Mouse (Mus musculus): ENCODE results near the gene Myo6. TPM values are rescaled to one million over a fixed set of nuclear protein-coding genes. Genes with fewer than 3 reads are reported as not detected.

Gene Myo6
- polyA plus RNA-seq, 1 experiment from 2014 or later, result 15.2 TPM

GRCm38 (mm10) chr9:80241719-80242118 is 76.9 kb downstream of the Myo6 start:
- ATAC-seq (ENCODE audit: insufficient number of reproducible peaks, insufficient read depth, low FRiP score, low read depth), result no peak
- no peak overlapping the region for H3K4me2 ChIP-seq (ENCODE audit: low read length)
- WGBS, result 68% methylated on average over 6 of the region's 6 CpGs
- H3K36me3 ChIP-seq (ENCODE audit: control insufficient read depth, insufficient read depth, low read length), result peaks cover 10% of the 10 kb centered on the region; the same call in 1 of the 2 replicates
- no peaks in the 10 kb centered on the region for H3K4me1 ChIP-seq (ENCODE audit: control insufficient read depth in 2 of 2, insufficient read depth in 2 of 2, low read length in 2 of 2)
- no peak overlapping the region for H3K27ac ChIP-seq (replicated peaks in 1 of 2; ENCODE audit: control insufficient read depth in 1 of 2, insufficient read depth in 1 of 2, low read depth in 2 of 2, low read length in 2 of 2)
- H3K9me3 ChIP-seq (ENCODE audit: control insufficient read depth, low read length), result peaks cover 7% of the 10 kb centered on the region; the same call in 1 of the 2 replicates
- H3K9ac ChIP-seq (ENCODE audit: low read length), result no peak overlapping the region
- no peaks in the 10 kb centered on the region for H3K27me3 ChIP-seq (ENCODE audit: control insufficient read depth, insufficient read depth, low read length)
- H3K4me3 ChIP-seq (ENCODE audit: control insufficient read depth in 1 of 2, insufficient read depth in 1 of 2, low read depth in 1 of 2, low read length in 2 of 2), result no peak overlapping the region

DNA sequence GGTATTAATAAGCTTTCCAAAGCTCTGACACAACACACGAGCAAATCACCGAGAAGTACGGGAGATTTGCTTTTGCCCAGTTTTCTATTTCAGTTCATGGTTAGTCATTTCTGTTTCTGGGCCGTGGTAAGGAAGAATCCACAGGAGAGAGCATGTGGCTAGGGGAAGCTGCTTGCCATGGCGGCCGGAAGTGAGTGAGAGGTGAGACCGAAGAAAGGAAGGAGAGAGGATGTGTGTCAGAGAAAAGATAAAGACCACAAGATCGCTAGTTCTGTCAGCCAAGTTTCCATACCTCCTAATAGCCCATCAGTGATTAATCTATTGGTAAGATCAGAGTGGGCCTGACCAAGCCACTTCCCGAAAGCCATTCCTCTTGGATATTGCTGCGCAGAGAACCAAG is 87.3 kb downstream of the Myo6 start:
- 73% methylated on average over 10 of the region's 10 CpGs for WGBS
- Histone ChIP-seq H3K4me1 (ENCODE audit: control insufficient read depth in 2 of 2, insufficient read depth in 2 of 2, low read length in 2 of 2) (no peaks in the 10 kb centered on the region), H3K4me2 (ENCODE audit: low read length) (no peak overlapping the region), H3K9me3 (ENCODE audit: control insufficient read depth, low read length) (no peaks in the 10 kb centered on the region), H3K4me3 (ENCODE audit: control insufficient read depth in 1 of 2, insufficient read depth in 1 of 2, low read depth in 1 of 2, low read length in 2 of 2) (no peak overlapping the region), H3K9ac (ENCODE audit: low read length) (no peak overlapping the region), H3K27ac (replicated peaks in 1 of 2; ENCODE audit: control insufficient read depth in 1 of 2, insufficient read depth in 1 of 2, low read depth in 2 of 2, low read length in 2 of 2) (no peak overlapping the region), H3K36me3 (ENCODE audit: control insufficient read depth, insufficient read depth, low read length) (no peaks in the 10 kb centered on the region), H3K27me3 (ENCODE audit: control insufficient read depth, insufficient read depth, low read length) (no peaks in the 10 kb centered on the region)
- ATAC-seq (ENCODE audit: insufficient number of reproducible peaks, insufficient read depth, low FRiP score, low read depth), result no peak

- Histone ChIP-seq H3K9me3 (ENCODE audit: control insufficient read depth, low read length) (no peaks in the 10 kb centered on the region), H3K36me3 (ENCODE audit: control insufficient read depth, insufficient read depth, low read length) (no peaks in the 10 kb centered on the region), H3K27me3 (ENCODE audit: control insufficient read depth, insufficient read depth, low read length) (no peaks in the 10 kb centered on the region), H3K9ac (ENCODE audit: low read length) (no peak overlapping the region), H3K4me2 (ENCODE audit: low read length) (no peak overlapping the region), H3K27ac (replicated peaks in 1 of 2; ENCODE audit: control insufficient read depth in 1 of 2, insufficient read depth in 1 of 2, low read depth in 2 of 2, low read length in 2 of 2) (no peak overlapping the region), H3K4me1 (ENCODE audit: control insufficient read depth in 2 of 2, insufficient read depth in 2 of 2, low read length in 2 of 2) (no peaks in the 10 kb centered on the region), H3K4me3 (ENCODE audit: control insufficient read depth in 1 of 2, insufficient read depth in 1 of 2, low read depth in 1 of 2, low read length in 2 of 2) (no peak overlapping the region)
- 92% methylated on average over 9 of the region's 9 CpGs for WGBS
- no peak for ATAC-seq (ENCODE audit: insufficient number of reproducible peaks, insufficient read depth, low FRiP score, low read depth)
These were observed 88.4 kb downstream of the Myo6 start for GRCm38 (mm10) chr9:80253241-80253640.

GRCm38 (mm10) chr9:80256561-80256960 is 91.7 kb downstream of the Myo6 start:
- H3K9me3 ChIP-seq (ENCODE audit: control insufficient read depth, low read length), result no peaks in the 10 kb centered on the region
- no peak overlapping the region for H3K4me2 ChIP-seq (ENCODE audit: low read length)
- H3K4me3 ChIP-seq (ENCODE audit: control insufficient read depth in 1 of 2, insufficient read depth in 1 of 2, low read depth in 1 of 2, low read length in 2 of 2), result no peak overlapping the region
- H3K27me3 ChIP-seq (ENCODE audit: control insufficient read depth, insufficient read depth, low read length), result no peaks in the 10 kb centered on the region
- no peaks in the 10 kb centered on the region; a peak in 1 of 4 replicates for H3K4me1 ChIP-seq (ENCODE audit: control insufficient read depth in 2 of 2, insufficient read depth in 2 of 2, low read length in 2 of 2)
- no peak overlapping the region for H3K9ac ChIP-seq (ENCODE audit: low read length)
- ATAC-seq (ENCODE audit: insufficient number of reproducible peaks, insufficient read depth, low FRiP score, low read depth), result no peak
- 75% methylated on average over 2 of the region's 2 CpGs for WGBS
- no peak overlapping the region for H3K27ac ChIP-seq (replicated peaks in 1 of 2; ENCODE audit: control insufficient read depth in 1 of 2, insufficient read depth in 1 of 2, low read depth in 2 of 2, low read length in 2 of 2)
- H3K36me3 ChIP-seq (ENCODE audit: control insufficient read depth, insufficient read depth, low read length), result no peaks in the 10 kb centered on the region

GRCm38 (mm10) chr9:80258396-80258795 is 93.6 kb downstream of the Myo6 start:
- Histone ChIP-seq H3K4me2 (ENCODE audit: low read length) (no peak overlapping the region), H3K27ac (replicated peaks in 1 of 2; ENCODE audit: control insufficient read depth in 1 of 2, insufficient read depth in 1 of 2, low read depth in 2 of 2, low read length in 2 of 2) (no peak overlapping the region), H3K4me1 (ENCODE audit: control insufficient read depth in 2 of 2, insufficient read depth in 2 of 2, low read length in 2 of 2) (peaks cover 8 to 12% of the 10 kb centered on the region in 2 experiments), H3K9me3 (ENCODE audit: control insufficient read depth, low read length) (no peaks in the 10 kb centered on the region), H3K9ac (ENCODE audit: low read length) (no peak overlapping the region), H3K27me3 (ENCODE audit: control insufficient read depth, insufficient read depth, low read length) (no peaks in the 10 kb centered on the region), H3K4me3 (ENCODE audit: control insufficient read depth in 1 of 2, insufficient read depth in 1 of 2, low read depth in 1 of 2, low read length in 2 of 2) (no peak overlapping the region), H3K36me3 (ENCODE audit: control insufficient read depth, insufficient read depth, low read length) (no peaks in the 10 kb centered on the region)
- ATAC-seq (ENCODE audit: insufficient number of reproducible peaks, insufficient read depth, low FRiP score, low read depth), result no peak
- 60% methylated on average over 6 of the region's 6 CpGs for WGBS

- Histone ChIP-seq H3K27ac (replicated peaks in 1 of 2; ENCODE audit: control insufficient read depth in 1 of 2, insufficient read depth in 1 of 2, low read depth in 2 of 2, low read length in 2 of 2) (no peak overlapping the region), H3K4me3 (ENCODE audit: control insufficient read depth in 1 of 2, insufficient read depth in 1 of 2, low read depth in 1 of 2, low read length in 2 of 2) (no peak overlapping the region), H3K9ac (ENCODE audit: low read length) (no peak overlapping the region), H3K27me3 (ENCODE audit: control insufficient read depth, insufficient read depth, low read length) (no peaks in the 10 kb centered on the region), H3K4me1 (ENCODE audit: control insufficient read depth in 2 of 2, insufficient read depth in 2 of 2, low read length in 2 of 2) (peaks cover 8 to 12% of the 10 kb centered on the region in 2 experiments), H3K4me2 (ENCODE audit: low read length) (no peak overlapping the region), H3K9me3 (ENCODE audit: control insufficient read depth, low read length) (no peaks in the 10 kb centered on the region), H3K36me3 (ENCODE audit: control insufficient read depth, insufficient read depth, low read length) (peaks cover 9% of the 10 kb centered on the region)
- 48% methylated on average over 3 of the region's 3 CpGs for WGBS
- ATAC-seq (ENCODE audit: insufficient number of reproducible peaks, insufficient read depth, low FRiP score, low read depth), result no peak
These were observed 96.1 kb downstream of the Myo6 start for GRCm38 (mm10) chr9:80260905-80261304.

DNA sequence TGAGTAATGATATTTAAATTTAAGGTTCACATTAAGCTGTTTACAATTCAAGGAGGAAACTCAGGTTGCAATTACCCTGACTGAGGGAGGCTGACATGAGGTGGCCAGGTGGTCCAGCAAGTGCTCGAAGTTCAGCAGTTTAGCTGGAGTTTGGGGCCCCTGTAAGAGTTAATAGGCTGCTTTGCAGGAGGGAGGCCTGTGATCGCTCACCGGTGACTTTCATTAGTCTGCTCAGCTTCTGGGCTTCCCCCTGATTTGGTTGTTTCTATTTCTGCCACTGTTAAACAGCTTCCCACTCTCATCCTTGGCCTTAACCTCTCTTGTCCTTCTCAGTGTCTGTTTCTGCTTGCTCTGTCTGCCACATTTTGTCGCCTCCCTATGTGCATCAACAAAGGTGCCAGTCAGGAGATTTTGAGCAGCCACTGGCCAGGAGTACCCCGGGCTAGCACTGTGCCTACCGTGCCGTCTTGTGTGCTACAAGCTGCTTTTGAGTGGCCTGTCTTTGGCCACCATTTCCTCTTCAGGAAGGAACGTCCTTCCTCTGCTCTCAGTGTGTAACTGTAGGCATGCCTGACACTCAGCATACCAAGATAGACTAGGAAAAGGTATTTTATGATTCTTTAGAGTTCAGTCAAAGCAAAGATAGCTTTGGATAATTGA is 97.7 kb downstream of the Myo6 start:
- peaks cover 15% of the 10 kb centered on the region for H3K36me3 ChIP-seq (ENCODE audit: control insufficient read depth, insufficient read depth, low read length)
- H3K4me3 ChIP-seq (ENCODE audit: control insufficient read depth in 1 of 2, insufficient read depth in 1 of 2, low read depth in 1 of 2, low read length in 2 of 2), result no peak overlapping the region
- H3K9me3 ChIP-seq (ENCODE audit: control insufficient read depth, low read length), result no peaks in the 10 kb centered on the region
- H3K4me1 ChIP-seq (ENCODE audit: control insufficient read depth in 2 of 2, insufficient read depth in 2 of 2, low read length in 2 of 2), result peaks cover 8 to 12% of the 10 kb centered on the region in 2 experiments
- peak overlapping the region; percentile 31; the same call in 1 of the 2 replicates for H3K4me2 ChIP-seq (ENCODE audit: low read length)
- peak; percentile 26; the same call in 1 of the 2 replicates for ATAC-seq (ENCODE audit: insufficient number of reproducible peaks, insufficient read depth, low FRiP score, low read depth)
- no peak overlapping the region for H3K9ac ChIP-seq (ENCODE audit: low read length)
- peak overlapping the region; percentile 63 to 78 for H3K27ac ChIP-seq (replicated peaks in 1 of 2; ENCODE audit: control insufficient read depth in 1 of 2, insufficient read depth in 1 of 2, low read depth in 2 of 2, low read length in 2 of 2)
- 11% methylated on average over 8 of the region's 8 CpGs for WGBS
- no peaks in the 10 kb centered on the region for H3K27me3 ChIP-seq (ENCODE audit: control insufficient read depth, insufficient read depth, low read length)

GRCm38 (mm10) chr9:80266086-80266485 is 101.3 kb downstream of the Myo6 start:
- ATAC-seq (ENCODE audit: insufficient number of reproducible peaks, insufficient read depth, low FRiP score, low read depth), result no peak
- WGBS, result 87% methylated on average over 7 of the region's 7 CpGs
- Histone ChIP-seq H3K27me3 (ENCODE audit: control insufficient read depth, insufficient read depth, low read length) (no peaks in the 10 kb centered on the region), H3K4me1 (ENCODE audit: control insufficient read depth in 2 of 2, insufficient read depth in 2 of 2, low read length in 2 of 2) (peaks cover 8 to 12% of the 10 kb centered on the region in 2 experiments), H3K36me3 (ENCODE audit: control insufficient read depth, insufficient read depth, low read length) (peaks cover 26% of the 10 kb centered on the region), H3K4me2 (ENCODE audit: low read length) (no peak overlapping the region), H3K27ac (replicated peaks in 1 of 2; ENCODE audit: control insufficient read depth in 1 of 2, insufficient read depth in 1 of 2, low read depth in 2 of 2, low read length in 2 of 2) (no peak overlapping the region), H3K9ac (ENCODE audit: low read length) (no peak overlapping the region), H3K9me3 (ENCODE audit: control insufficient read depth, low read length) (no peaks in the 10 kb centered on the region), H3K4me3 (ENCODE audit: control insufficient read depth in 1 of 2, insufficient read depth in 1 of 2, low read depth in 1 of 2, low read length in 2 of 2) (no peak overlapping the region)
